Mouse (Mus musculus) E14TG2a.4 (cell line): ENCODE measurements around the gene Epb41l3.

Experiments
- CTCF ChIP-seq: conservative IDR thresholded peaks from 2 replicates; pipeline ENCODE4 v1.5.1; 2014; ENCODE audit warnings: low read length
- POU5F1 ChIP-seq: IDR thresholded peaks from 2 replicates; pipeline ENCODE4 v1.6.1; 2014; ENCODE audit warnings: low read length, borderline replicate concordance

DNA sequence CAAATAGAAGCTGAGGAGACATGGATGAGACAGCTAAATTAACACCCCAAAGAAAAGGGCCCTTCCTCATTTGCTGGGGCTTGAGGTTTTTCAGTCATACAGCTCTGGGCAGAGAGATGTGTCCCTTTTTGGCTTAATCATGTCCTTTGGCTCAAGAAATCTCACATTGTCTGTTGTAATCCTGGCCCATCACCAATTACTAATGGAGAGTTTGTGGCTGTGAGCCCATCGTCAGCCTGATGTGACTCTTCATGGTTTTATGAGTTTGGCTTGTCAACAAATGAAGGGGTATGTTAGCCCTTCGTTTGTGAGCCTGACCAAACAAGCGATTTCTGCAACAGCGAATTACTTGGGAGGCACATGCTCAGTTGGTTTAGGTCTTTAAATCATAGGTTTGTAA, 34.0 kb upstream of the Epb41l3 start:
- TF ChIP-seq CTCF, result no peak
- no peak for TF ChIP-seq POU5F1
